Mouse (Mus musculus) CH12.LX (cell line): ENCODE measurements around the gene Ttc34.

Experiments
- CTCF ChIP-seq, 2 experiments: IDR thresholded peaks in 1 of 2; conservative IDR thresholded peaks in 1 of 2; 2 replicates each; pipeline ENCODE4 v1.5.1; 2011 to 2012; ENCODE audit warnings: low read depth in 2 of 2, low read length in 2 of 2, improper control_type of control experiment in 1 of 2, inconsistent platforms in 1 of 2, mild to moderate bottlenecking in 1 of 2, moderate library complexity in 1 of 2
- E2F4 ChIP-seq: IDR thresholded peaks from 2 replicates; pipeline ENCODE4 v1.6.1; 2011; ENCODE audit warnings: low read depth, low read length, improper control_type of control experiment; ENCODE audit not compliant: insufficient replicate concordance
- IRF4 ChIP-seq: IDR thresholded peaks from 2 replicates; pipeline ENCODE4 v1.6.1; 2014; ENCODE audit warnings: low read depth, mild to moderate bottlenecking, inconsistent platforms, low read length, improper control_type of control experiment
- MAX ChIP-seq: IDR thresholded peaks from 2 replicates; pipeline ENCODE4 v1.6.1; 2011; ENCODE audit warnings: low read length, improper control_type of control experiment
- MAZ ChIP-seq: IDR thresholded peaks from 2 replicates; pipeline ENCODE4 v1.6.1; 2012; ENCODE audit warnings: low read depth, mild to moderate bottlenecking, inconsistent platforms, low read length, improper control_type of control experiment, moderate library complexity
- MYC ChIP-seq: IDR thresholded peaks from 2 replicates; pipeline ENCODE4 v1.6.1; 2011; ENCODE audit warnings: low read depth, mild to moderate bottlenecking, improper control_type of control experiment, low read length
- RCOR1 ChIP-seq: conservative IDR thresholded peaks from 2 replicates; pipeline ENCODE4 v1.6.1; 2012; ENCODE audit warnings: low read depth, mild to moderate bottlenecking, inconsistent platforms, low read length, improper control_type of control experiment
- ZKSCAN1 ChIP-seq: IDR thresholded peaks from 2 replicates; pipeline ENCODE4 v1.6.1; 2012; ENCODE audit warnings: low read depth, inconsistent platforms, low read length, improper control_type of control experiment, borderline replicate concordance
- ZMIZ1 ChIP-seq: IDR thresholded peaks from 2 replicates; pipeline ENCODE4 v1.6.1; 2012; ENCODE audit warnings: low read depth, mild to moderate bottlenecking, inconsistent platforms, low read length, improper control_type of control experiment

GRCm38 (mm10) chr4:154880730-154881129, 43.5 kb downstream of the Ttc34 start:
- TF ChIP-seq RCOR1 (no peak), ZKSCAN1 (no peak), E2F4 (no peak), MYC (no peak), MAX (no peak), CTCF (conservative IDR thresholded peaks at IDR 0.05 in 1 of 2, IDR thresholded peaks at IDR 0.05 in 1 of 2; ENCODE audit: low read depth in 2 of 2, low read length in 2 of 2) (no peak), MAZ (no peak), ZMIZ1 (no peak), IRF4 (no peak)
